Mouse (Mus musculus) forebrain, embryonic 11.5 days (tissue): ENCODE measurements around the gene Pou6f2. TPM values are rescaled to one million over a fixed set of nuclear protein-coding genes. Genes with fewer than 3 reads are reported as not detected.

Experiments used
- ATAC-seq: fragments of 200-750 bp; cut with Nextera tagmentation; replicated peaks from 2 replicates; pipeline ENCODE4 v1.8.0; 2017; ENCODE audit warnings: moderate TSS enrichment; ENCODE audit not compliant: low FRiP score
- DNase-seq: peaks from one replicate; pipeline ENCODE4 v3.0.0-alpha.2; 2017; ENCODE audit warnings: low spot score
- H3K27ac ChIP-seq: fragments of 300-500 bp; sonication (generic); 2 replicates; pipeline ENCODE4 v1.5.1; 2014; ENCODE audit warnings: low read depth, low read length
- H3K27me3 ChIP-seq: fragments of 300-500 bp; sonication (generic); 2 replicates; pipeline ENCODE4 v1.6.1; 2014; ENCODE audit warnings: mild to moderate bottlenecking, low read length, mixed read lengths; ENCODE audit not compliant: control insufficient read depth, insufficient read depth
- H3K36me3 ChIP-seq: fragments of 300-500 bp; sonication (generic); 2 replicates; pipeline ENCODE4 v1.6.1; 2014; ENCODE audit warnings: mild to moderate bottlenecking, low read length, moderate library complexity, mixed read lengths; ENCODE audit not compliant: control insufficient read depth, insufficient read depth
- H3K4me1 ChIP-seq: fragments of 300-500 bp; sonication (generic); replicated peaks from 2 replicates; pipeline ENCODE4 v1.6.1; 2014; ENCODE audit warnings: low read length, mixed read lengths; ENCODE audit not compliant: control insufficient read depth, insufficient read depth
- H3K4me2 ChIP-seq: fragments of 300-500 bp; sonication (generic); 2 replicates; pipeline ENCODE4 v1.6.1; 2014; ENCODE audit warnings: low read depth, mild to moderate bottlenecking, low read length, moderate library complexity, mixed read lengths; ENCODE audit not compliant: severe bottlenecking
- H3K4me3 ChIP-seq: fragments of 300-500 bp; sonication (generic); 2 replicates; pipeline ENCODE4 v1.5.1; 2014; ENCODE audit warnings: low read depth, low read length
- H3K9ac ChIP-seq: fragments of 300-500 bp; sonication (generic); 2 replicates; pipeline ENCODE4 v1.6.1; 2014; ENCODE audit warnings: low read length
- H3K9me3 ChIP-seq: fragments of 300-500 bp; sonication (generic); 2 replicates; pipeline ENCODE4 v1.6.1; 2016; ENCODE audit warnings: low read length, mixed read lengths; ENCODE audit not compliant: control insufficient read depth
- WGBS: fragments of 180-500 bp; shearing (Covaris S2); extraction: QIAGEN DNeasy Blood & Tissue Kit; methylation state at CpG from one replicate; pipeline ENCODE4 v1.1.7; 2014; 5-methylcytosine and 5-hydroxymethylcytosine counted together
- polyA plus RNA-seq: library from polyadenylated mRNA; unstranded; fragments of >200 nt; fragmentation: Nextera tagmentation; extraction: Ambion mirVana; gene quantifications from 2 replicates; pipeline ENCODE4 v1.2.1, GENCODE M21; 2014

Gene Pou6f2
- 2.1 and 3.3 TPM in 2 replicates for polyA plus RNA-seq

DNA sequence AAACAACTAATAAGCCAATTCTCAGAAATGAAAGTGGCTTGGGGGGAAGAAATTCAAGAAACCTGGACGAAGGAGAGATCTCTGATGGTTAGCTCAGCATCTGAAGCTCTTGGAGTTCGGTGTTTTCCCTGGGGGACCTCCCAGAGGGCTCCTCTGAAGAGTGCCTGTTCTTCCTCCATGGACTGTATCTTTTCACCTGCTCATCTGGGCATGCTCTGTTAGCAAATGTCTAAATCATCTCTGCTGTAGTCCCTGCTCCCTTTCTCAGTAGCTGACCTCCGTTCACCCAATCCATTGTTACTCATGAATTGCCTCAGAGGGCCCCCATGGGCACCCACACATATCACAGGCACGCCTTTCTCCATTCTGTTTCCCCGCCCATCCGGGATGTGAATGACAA, at the start of gene Pou6f2:
TSS of gene Pou6f2 (minus strand) at position 101 of the 400 bp plus-strand sequence.
- Histone ChIP-seq H3K36me3 (no peaks in the 10 kb centered on the region), H3K4me2 (no peak within 1 kb of the TSS), H3K4me3 (no peak within 1 kb of the TSS), H3K9ac (no peak within 1 kb of the TSS), H3K4me1 (no peaks in the 10 kb centered on the region), H3K27ac (no peak within 1 kb of the TSS), H3K27me3 (no peaks in the 10 kb centered on the region), H3K9me3 (no peaks in the 10 kb centered on the region)
- ATAC-seq = no peak
- WGBS = 87% methylated on average over 6 of the region's 6 CpGs
- DNase-seq = no peak

- Histone ChIP-seq H3K27ac (no peak overlapping the region), H3K36me3 (no peaks in the 10 kb centered on the region), H3K9me3 (no peaks in the 10 kb centered on the region), H3K4me3 (no peak overlapping the region), H3K4me2 (no peak overlapping the region), H3K4me1 (no peaks in the 10 kb centered on the region), H3K9ac (no peak overlapping the region), H3K27me3 (no peaks in the 10 kb centered on the region)
- 82% methylated on average over 3 of the region's 3 CpGs for WGBS
- DNase-seq (no peak), ATAC-seq (no peak)
Observed at GRCm38 (mm10) chr13:18439858-18440257, 42.4 kb upstream of the Pou6f2 start.

DNA sequence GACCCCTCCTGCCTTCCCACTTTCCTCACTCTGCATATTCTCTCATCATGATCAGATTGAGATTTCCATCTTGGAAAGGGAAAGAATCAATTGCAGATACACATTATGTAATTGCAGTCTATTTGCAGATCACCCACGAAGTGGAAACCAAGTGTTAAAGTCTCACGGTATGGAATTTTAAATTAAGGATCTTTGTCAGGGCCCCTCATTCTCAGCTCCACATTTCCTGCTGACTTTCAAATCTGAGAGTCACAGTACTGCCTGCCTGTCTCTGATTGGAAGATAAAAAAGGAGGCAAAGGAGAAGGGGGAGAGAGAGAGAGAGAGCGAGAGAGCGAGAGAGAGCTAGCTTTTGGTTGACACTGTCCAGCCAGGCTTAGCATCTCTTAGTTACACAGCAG, 9.8 kb downstream of the Pou6f2 start:
- WGBS = 93% methylated on average over 4 of the region's 4 CpGs
- no peak for DNase-seq

GRCm38 (mm10) chr13:18363373-18363772, 34.1 kb downstream of the Pou6f2 start:
- no peak overlapping the region for H3K27ac ChIP-seq
- no peaks in the 10 kb centered on the region for H3K27me3 ChIP-seq
- no peak overlapping the region for H3K9ac ChIP-seq
- DNase-seq (no peak), ATAC-seq (no peak)
- H3K9me3 ChIP-seq = no peaks in the 10 kb centered on the region
- WGBS = 59% methylated on average over 2 of the region's 2 CpGs
- H3K4me3 ChIP-seq = no peak overlapping the region
- no peak overlapping the region for H3K4me2 ChIP-seq
- no peaks in the 10 kb centered on the region for H3K36me3 ChIP-seq
- no peaks in the 10 kb centered on the region for H3K4me1 ChIP-seq

More for the DNA sequence above, 9.8 kb downstream of the Pou6f2 start:
- no peak overlapping the region for H3K4me3 ChIP-seq
- H3K27me3 ChIP-seq = no peaks in the 10 kb centered on the region
- no peak overlapping the region for H3K4me2 ChIP-seq
- H3K4me1 ChIP-seq = no peaks in the 10 kb centered on the region
- H3K36me3 ChIP-seq = no peaks in the 10 kb centered on the region
- H3K9ac ChIP-seq = no peak overlapping the region
- no peak overlapping the region for H3K27ac ChIP-seq
- ATAC-seq = no peak
- H3K9me3 ChIP-seq = no peaks in the 10 kb centered on the region

DNA sequence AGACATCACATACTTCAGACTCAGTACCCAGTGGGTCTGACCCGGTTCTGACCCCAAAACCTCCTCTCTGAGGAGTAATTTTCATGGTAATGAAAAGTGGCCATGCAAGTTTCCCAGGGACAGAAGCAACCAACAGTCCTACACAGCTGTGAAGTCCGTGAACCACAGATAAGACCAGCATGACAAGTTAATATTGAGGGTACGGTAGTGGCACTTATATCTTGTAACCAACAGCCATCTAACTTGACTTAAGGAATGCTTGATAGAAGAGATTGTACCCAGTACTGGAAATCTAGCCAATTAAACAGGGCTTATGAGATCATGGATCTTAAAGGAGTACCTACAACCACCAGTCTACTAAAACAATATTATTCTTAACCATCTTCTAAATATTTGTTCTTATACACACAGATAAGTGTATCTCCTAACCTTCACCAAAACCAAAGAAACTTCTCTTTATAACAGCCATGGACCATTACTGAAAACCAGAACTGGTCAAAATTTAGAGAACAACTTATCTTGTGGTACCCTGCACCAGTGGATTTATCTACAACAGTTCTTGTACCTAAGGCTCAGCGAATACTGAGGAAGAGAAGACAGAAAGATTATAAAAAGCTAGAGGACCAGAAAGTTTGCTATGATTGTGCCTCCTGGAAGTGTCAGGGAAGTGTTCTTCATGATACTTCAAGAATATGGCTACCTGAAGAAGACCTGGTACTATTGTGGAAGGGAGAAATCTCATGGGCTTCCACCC, 52.7 kb downstream of the Pou6f2 start:
- H3K9me3 ChIP-seq = no peaks in the 10 kb centered on the region
- WGBS = 80% methylated on average over 4 of the region's 4 CpGs
- H3K4me2 ChIP-seq = no peak overlapping the region
- H3K9ac ChIP-seq = no peak overlapping the region
- no peak overlapping the region for H3K4me3 ChIP-seq
- H3K27me3 ChIP-seq = no peaks in the 10 kb centered on the region
- no peaks in the 10 kb centered on the region for H3K4me1 ChIP-seq
- ATAC-seq (no peak), DNase-seq (no peak)
- H3K27ac ChIP-seq = no peak overlapping the region
- no peaks in the 10 kb centered on the region for H3K36me3 ChIP-seq

DNA sequence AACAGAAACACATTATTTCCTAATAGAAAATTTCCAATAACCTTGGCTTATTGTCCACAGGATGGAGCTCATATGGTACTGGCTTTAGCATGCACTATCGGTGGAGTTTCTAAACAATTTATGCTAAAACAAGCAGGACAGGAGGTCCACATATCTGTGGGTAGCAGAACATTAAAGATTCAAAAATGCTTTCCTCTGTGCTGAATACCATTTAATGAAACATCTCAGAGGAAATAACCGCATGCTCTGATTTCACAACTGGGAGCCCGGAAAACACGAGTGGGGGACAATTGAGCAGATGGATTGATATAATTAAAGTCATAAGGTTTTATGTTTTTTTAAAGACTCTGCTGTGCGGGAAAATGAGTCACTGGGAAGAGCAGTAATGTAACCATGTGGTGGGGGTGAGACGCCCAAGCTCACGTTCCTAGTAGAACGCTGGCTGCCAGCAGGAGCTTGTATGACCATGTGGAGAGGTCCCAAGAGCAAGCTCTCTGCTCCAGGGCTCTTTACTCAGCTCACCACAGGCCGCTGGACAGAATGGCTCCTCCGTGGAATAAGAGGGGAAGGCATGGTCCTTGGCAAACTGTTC, 58.5 kb downstream of the Pou6f2 start:
- no peaks in the 10 kb centered on the region for H3K4me1 ChIP-seq
- DNase-seq (no peak), ATAC-seq (no peak)
- H3K36me3 ChIP-seq = no peaks in the 10 kb centered on the region
- H3K27me3 ChIP-seq = no peaks in the 10 kb centered on the region
- no peak overlapping the region for H3K4me3 ChIP-seq
- no peaks in the 10 kb centered on the region for H3K9me3 ChIP-seq
- H3K4me2 ChIP-seq = no peak overlapping the region
- WGBS = 84% methylated on average over 10 of the region's 10 CpGs
- H3K9ac ChIP-seq = no peak overlapping the region
- no peak overlapping the region for H3K27ac ChIP-seq

GRCm38 (mm10) chr13:18338022-18338421, 59.5 kb downstream of the Pou6f2 start:
- Histone ChIP-seq H3K27ac (no peak overlapping the region), H3K4me2 (no peak overlapping the region), H3K27me3 (no peaks in the 10 kb centered on the region), H3K36me3 (no peaks in the 10 kb centered on the region), H3K9ac (no peak overlapping the region), H3K4me1 (no peaks in the 10 kb centered on the region), H3K9me3 (no peaks in the 10 kb centered on the region), H3K4me3 (no peak overlapping the region)
- ATAC-seq (no peak), DNase-seq (no peak)
- WGBS = 74% methylated on average over 2 of the region's 2 CpGs

DNA sequence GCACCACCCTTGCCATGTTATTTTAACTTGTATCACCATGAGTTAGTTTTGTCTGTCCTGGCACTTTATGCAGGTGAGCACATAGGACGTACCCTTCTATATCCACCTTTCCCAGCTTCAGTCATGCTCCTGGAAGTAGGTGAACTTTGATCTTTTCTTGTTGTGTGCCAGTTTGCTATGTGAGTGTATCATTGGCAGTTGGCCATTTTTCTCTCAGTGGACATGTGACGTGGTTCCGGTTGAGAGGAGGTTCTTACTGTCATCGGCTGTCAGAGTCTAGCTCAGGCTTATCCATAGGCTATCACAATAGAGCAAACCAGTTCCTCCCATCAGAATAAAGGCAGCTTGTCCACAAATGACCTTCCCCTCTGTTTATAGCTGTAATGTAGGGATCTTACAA, 63.5 kb downstream of the Pou6f2 start:
- no peak overlapping the region for H3K27ac ChIP-seq
- no peaks in the 10 kb centered on the region for H3K4me1 ChIP-seq
- no peaks in the 10 kb centered on the region for H3K9me3 ChIP-seq
- 91% methylated on average over 4 of the region's 4 CpGs for WGBS
- H3K9ac ChIP-seq = no peak overlapping the region
- H3K4me3 ChIP-seq = no peak overlapping the region
- no peak for DNase-seq
- ATAC-seq = no peak
- H3K27me3 ChIP-seq = no peaks in the 10 kb centered on the region
- no peaks in the 10 kb centered on the region for H3K36me3 ChIP-seq
- H3K4me2 ChIP-seq = no peak overlapping the region

GRCm38 (mm10) chr13:18332596-18332995, 64.9 kb downstream of the Pou6f2 start:
- Histone ChIP-seq H3K4me3 (no peak overlapping the region), H3K4me1 (no peaks in the 10 kb centered on the region), H3K9ac (no peak overlapping the region), H3K9me3 (no peaks in the 10 kb centered on the region), H3K36me3 (no peaks in the 10 kb centered on the region), H3K27me3 (no peaks in the 10 kb centered on the region), H3K4me2 (no peak overlapping the region), H3K27ac (no peak overlapping the region)
- no peak for DNase-seq
- WGBS = 58% methylated on average over 1 of the region's 1 CpGs
- ATAC-seq = no peak
